Mouse (Mus musculus): ENCODE results near the gene Olfr24. TPM values are rescaled to one million over a fixed set of nuclear protein-coding genes. Genes with fewer than 3 reads are reported as not detected.
A peak's percentile ranks its signal among the peaks of the same experiment; 100 is the strongest.
"Not testable (repeated sequence)": the region's sequence is repeated elsewhere in the genome, so short reads cannot be mapped to it uniquely, and the experiment has no call there.

Gene Olfr24
- not detected in 2 replicates for total RNA-seq (2017)

DNA sequence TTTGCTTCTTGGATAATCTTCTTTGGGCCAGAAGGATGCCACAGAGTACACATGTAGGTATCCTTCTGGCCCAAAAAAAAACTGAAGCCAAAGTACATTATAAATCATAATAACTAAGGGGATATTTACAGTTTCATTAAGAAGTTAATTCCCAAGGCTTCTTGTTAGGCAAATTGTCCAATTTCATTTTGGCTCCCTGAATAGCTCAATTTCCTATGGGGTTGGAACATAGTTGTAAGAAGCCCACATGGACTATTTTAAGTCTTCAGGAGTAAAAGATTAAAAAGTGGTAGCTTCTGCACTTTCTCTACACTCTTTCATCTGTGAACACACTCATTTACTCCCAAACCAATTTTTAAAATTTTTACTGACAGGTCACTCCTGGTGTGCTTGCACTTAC, at the start of gene Olfr24:
Gene Olfr24 (minus strand): TSS at position 101 of the 400 bp plus-strand sequence.
- no peak for ATAC-seq (replicated peaks in 1 of 2; ENCODE audit: insufficient read depth in 1 of 2, low FRiP score in 2 of 2, low TSS enrichment in 1 of 2, low read depth in 1 of 2, poor library complexity in 2 of 2, severe bottlenecking in 2 of 2)

DNA sequence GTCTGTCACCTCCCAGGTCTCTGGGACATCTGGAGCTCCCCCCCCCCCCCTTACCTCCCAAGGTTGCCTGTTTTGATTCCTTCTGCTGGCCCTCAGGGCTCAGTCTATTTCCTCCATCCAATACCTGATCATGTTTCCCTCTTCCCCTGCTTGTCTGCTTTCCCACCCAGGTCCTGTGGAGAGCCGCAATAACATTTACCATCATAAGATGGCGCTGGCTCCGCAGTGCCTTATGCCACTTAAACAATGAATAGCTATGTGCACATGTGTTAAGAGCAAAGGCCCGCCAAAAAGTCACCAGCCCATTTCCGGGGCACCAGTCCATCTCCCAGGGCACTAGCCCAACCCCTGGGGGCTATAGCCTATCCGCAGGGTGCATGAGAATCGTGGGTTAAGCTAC, 21.5 kb upstream of the Olfr24 start:
- ATAC-seq (replicated peaks in 1 of 2; ENCODE audit: insufficient read depth in 1 of 2, low FRiP score in 2 of 2, low TSS enrichment in 1 of 2, low read depth in 1 of 2, poor library complexity in 2 of 2, severe bottlenecking in 2 of 2), result no peak

DNA sequence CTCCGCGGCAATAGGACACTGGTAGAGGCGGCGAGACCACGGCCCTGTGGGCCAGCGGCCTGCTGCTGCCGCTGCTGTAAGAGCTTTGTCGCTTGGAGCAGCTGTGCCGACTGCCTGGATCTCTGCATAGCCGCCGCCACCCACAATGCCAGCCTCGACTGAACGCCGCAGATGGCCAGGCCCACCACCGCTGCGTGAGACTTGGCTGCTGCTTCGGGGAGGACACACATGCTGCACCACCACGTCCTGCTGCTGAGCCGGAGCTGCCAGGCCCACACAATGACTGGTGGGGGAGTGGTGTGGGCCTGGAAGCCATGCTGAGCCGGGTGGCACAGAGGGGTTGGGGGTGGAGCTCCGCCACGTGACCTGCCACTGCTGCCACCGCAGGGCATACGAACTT, 15.7 kb upstream of the Olfr24 start:
- no peak for ATAC-seq (replicated peaks in 1 of 2; ENCODE audit: insufficient read depth in 1 of 2, low FRiP score in 2 of 2, low TSS enrichment in 1 of 2, low read depth in 1 of 2, poor library complexity in 2 of 2, severe bottlenecking in 2 of 2)

DNA sequence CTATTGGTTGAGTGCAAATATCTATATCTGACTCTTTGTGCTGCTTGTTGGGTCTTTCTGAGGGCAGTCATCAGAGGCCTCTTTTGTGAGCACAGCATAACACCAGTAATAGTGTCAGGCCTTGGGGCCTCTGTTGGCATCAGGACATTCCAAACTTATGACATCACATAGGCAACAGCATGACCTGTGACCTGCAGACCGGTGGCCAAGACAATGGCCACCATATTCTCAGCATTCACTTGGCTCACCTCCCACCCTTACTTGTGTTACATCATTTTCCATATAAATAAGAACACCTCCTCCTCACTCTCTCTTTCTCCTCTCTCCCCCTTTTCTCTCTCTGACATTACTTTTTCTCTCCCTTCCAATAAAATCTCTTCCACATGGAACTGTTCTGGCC, 15.2 kb upstream of the Olfr24 start:
- ATAC-seq (replicated peaks in 1 of 2; ENCODE audit: insufficient read depth in 1 of 2, low FRiP score in 2 of 2, low TSS enrichment in 1 of 2, low read depth in 1 of 2, poor library complexity in 2 of 2, severe bottlenecking in 2 of 2), result no peak

DNA sequence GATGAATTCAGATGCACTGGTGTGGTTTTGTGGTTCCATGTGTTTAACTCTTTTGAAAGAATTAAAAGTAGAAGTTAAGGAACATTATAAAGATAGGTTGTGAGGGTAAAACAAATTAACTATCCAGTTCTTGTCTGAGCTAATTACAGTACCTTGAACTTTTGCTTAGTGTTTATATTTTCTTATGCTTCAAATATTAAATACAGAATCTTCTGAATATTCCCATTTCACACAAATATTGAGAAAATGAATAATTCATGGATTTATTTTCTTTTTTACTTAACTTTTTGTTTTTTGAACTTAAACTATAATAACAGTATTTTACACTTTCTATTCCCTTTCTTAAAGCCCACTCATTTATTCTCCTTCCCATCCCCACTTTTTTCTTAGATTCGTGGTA, 8.2 kb downstream of the Olfr24 start:
- ATAC-seq (replicated peaks in 1 of 2; ENCODE audit: insufficient read depth in 1 of 2, low FRiP score in 2 of 2, low TSS enrichment in 1 of 2, low read depth in 1 of 2, poor library complexity in 2 of 2, severe bottlenecking in 2 of 2), result no peak

DNA sequence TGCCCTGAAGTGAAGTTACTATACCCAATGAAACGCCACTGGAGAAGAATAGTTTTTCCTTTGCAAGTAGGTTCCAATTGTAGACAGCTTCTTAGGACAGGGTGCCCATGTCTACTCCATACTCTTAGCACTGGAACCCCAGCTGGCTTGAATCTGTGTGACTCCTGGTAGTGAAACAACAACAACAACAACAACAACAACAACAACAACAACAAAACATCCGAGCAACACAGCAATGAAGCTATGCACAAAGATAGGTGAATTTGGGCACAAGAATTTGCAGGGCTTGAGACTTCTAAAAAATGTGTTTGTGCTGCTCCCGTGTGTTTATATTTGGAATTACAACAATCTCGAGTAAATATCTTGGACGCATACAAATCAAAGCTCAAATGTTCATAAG, 19.2 kb downstream of the Olfr24 start:
- ATAC-seq (replicated peaks in 1 of 2; ENCODE audit: insufficient read depth in 1 of 2, low FRiP score in 2 of 2, low TSS enrichment in 1 of 2, low read depth in 1 of 2, poor library complexity in 2 of 2, severe bottlenecking in 2 of 2), result peak in 1 of 2 experiments; percentile 69; a peak in 3 of 4 replicates

DNA sequence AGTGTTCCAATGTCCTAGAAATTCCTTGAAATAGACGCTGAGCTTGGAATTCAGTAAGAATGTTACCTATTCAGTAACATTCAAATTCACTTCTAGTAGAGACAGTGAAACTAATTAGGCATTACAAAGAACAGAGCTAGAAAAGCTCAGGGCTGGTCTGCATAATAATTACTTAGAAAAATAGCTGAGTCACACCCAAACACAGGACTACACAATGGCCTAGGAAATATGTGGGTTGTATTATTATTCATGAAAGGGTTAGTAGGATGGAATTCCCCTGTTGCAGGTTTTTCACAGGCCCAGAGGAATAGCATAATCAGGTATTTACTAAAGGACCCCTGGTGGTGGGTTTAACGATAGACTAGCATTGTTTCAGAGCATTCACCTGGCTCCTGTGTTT, 29.6 kb downstream of the Olfr24 start:
- not testable (repeated sequence) for ATAC-seq (replicated peaks in 1 of 2; ENCODE audit: insufficient read depth in 1 of 2, low FRiP score in 2 of 2, low TSS enrichment in 1 of 2, low read depth in 1 of 2, poor library complexity in 2 of 2, severe bottlenecking in 2 of 2)

DNA sequence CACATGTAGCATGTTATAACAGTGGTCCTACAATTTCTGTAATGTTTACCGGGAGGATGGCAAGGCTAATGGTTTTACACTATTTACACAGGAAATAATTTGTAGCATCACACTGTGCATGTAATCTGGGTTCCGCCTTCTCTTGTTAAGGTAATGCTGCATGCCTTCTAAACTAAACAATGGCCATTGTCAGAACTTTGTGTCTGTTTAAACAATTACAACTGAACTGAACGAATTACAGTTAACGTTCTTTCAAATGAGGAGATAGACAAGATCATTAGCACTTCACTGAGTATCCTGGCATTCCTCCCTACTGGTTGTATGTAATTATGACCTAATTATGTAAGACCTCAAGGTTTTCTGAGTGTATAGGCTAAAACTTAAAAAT, 41.1 kb downstream of the Olfr24 start:
- no peak for ATAC-seq (replicated peaks in 1 of 2; ENCODE audit: insufficient read depth in 1 of 2, low FRiP score in 2 of 2, low TSS enrichment in 1 of 2, low read depth in 1 of 2, poor library complexity in 2 of 2, severe bottlenecking in 2 of 2)

DNA sequence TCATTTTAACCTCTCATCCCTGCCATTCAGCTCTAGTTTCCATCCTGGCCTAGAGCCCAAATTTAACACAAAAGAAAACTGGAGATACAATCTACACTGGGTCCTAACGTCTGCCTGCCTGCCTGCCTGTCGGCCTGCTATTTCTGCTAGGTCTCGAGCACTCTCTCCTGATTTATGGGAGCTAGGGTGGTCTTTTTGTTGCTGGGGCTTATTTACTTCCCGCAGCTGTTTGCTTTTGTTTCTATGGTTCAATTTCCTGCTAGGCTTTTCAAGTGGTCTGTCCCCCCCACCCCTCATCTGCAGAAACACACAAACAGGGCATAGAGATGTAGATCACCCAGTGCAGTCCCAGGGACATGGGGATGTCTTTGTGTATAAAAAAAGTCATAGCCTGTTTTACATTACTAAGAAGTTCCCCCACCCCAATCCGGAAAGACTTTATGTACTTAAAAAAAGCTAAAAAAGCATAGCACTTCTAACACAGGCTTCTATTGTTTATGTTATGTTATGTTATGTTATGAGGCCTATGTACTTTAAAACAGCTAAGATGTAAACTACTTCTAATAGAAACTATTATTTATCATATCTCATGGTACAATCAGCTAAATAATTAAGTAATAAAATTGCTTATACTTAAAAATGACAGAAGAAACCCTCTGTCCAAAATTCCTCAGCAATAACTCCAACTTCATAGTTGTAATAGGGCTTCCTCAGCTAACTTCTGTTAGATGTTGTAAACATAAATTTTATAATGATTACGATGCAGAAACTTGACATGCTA, 41.7 kb downstream of the Olfr24 start:
- no peak for ATAC-seq (replicated peaks in 1 of 2; ENCODE audit: insufficient read depth in 1 of 2, low FRiP score in 2 of 2, low TSS enrichment in 1 of 2, low read depth in 1 of 2, poor library complexity in 2 of 2, severe bottlenecking in 2 of 2)

DNA sequence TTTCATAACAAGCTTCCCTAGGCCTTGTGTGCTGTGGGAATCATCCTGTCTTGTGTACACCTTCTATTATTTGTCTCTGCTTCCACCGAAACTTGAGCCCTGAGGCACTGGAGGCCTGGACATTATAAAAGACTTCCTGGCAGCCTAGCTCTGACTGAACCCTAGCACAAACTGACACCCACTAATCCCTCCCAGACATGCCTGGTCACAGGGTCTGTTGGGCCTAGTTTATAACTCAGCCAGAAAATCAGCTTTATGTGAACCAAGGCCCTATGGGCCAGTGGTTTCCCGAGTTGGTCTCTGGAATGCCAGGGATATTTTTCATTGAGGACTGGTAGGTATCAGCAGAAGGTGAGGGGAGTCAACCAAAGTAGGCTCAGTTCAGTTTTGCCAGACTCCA, 42.8 kb downstream of the Olfr24 start:
- no peak for ATAC-seq (replicated peaks in 1 of 2; ENCODE audit: insufficient read depth in 1 of 2, low FRiP score in 2 of 2, low TSS enrichment in 1 of 2, low read depth in 1 of 2, poor library complexity in 2 of 2, severe bottlenecking in 2 of 2)

DNA sequence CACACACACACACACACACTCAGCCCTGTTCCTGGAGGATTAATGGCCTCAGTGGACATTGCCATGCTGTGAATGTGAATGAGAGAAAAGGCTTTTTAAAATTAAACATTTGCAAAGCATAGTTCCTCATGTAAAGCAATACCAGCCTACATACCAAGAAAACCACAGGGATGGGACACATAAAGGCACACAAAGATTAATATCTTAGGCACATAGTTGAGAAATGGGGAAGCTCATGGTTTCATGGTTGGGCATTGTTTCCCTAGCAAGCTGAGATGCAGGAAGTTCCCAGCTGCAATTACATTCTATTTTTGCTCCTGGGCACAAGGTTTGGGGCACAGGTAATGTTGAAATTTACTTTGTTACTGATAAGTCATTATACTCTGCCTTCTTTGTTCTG, 58.2 kb downstream of the Olfr24 start:
- peak; percentile 58 to 78; a peak in 3 of 4 replicates for ATAC-seq (replicated peaks in 1 of 2; ENCODE audit: insufficient read depth in 1 of 2, low FRiP score in 2 of 2, low TSS enrichment in 1 of 2, low read depth in 1 of 2, poor library complexity in 2 of 2, severe bottlenecking in 2 of 2)

Other genes starting within 250 kb of the Olfr24 start
- not detected in 2 replicates for gene Muc16, start 89.5 kb downstream of the Olfr24 start, total RNA-seq (2017)
- gene Olfr828, start 55.5 kb upstream of the Olfr24 start, total RNA-seq (2017), result not detected in 2 replicates
- gene Olfr829, start 90.9 kb upstream of the Olfr24 start, total RNA-seq (2017), result not detected in 2 replicates
- gene Olfr830, start 110.7 kb upstream of the Olfr24 start, total RNA-seq (2017), result not detected in 2 replicates
- gene Olfr832, start 173.1 kb upstream of the Olfr24 start, total RNA-seq (2017), result not detected in 2 replicates
- not detected in 2 replicates for gene Olfr834, start 224.0 kb upstream of the Olfr24 start, total RNA-seq (2017)

Measured in hematopoietic stem cell, adult 5-6 weeks (primary cell).